Mouse (Mus musculus) megakaryocyte-erythroid progenitor cell, adult 5 weeks (primary cell): ENCODE data around the gene Gm2897. TPM values are rescaled to one million over a fixed set of nuclear protein-coding genes. Genes with fewer than 3 reads are reported as not detected.

ENCODE experiments used
- polyA plus RNA-seq: library from polyadenylated mRNA; stranded (reverse); fragments of >175 nt; gene quantifications from 2 replicates; pipeline ENCODE4 v1.2.3, GENCODE M21; 2012

Gm2897 gene
- not detected in 2 replicates for polyA plus RNA-seq

DNA sequence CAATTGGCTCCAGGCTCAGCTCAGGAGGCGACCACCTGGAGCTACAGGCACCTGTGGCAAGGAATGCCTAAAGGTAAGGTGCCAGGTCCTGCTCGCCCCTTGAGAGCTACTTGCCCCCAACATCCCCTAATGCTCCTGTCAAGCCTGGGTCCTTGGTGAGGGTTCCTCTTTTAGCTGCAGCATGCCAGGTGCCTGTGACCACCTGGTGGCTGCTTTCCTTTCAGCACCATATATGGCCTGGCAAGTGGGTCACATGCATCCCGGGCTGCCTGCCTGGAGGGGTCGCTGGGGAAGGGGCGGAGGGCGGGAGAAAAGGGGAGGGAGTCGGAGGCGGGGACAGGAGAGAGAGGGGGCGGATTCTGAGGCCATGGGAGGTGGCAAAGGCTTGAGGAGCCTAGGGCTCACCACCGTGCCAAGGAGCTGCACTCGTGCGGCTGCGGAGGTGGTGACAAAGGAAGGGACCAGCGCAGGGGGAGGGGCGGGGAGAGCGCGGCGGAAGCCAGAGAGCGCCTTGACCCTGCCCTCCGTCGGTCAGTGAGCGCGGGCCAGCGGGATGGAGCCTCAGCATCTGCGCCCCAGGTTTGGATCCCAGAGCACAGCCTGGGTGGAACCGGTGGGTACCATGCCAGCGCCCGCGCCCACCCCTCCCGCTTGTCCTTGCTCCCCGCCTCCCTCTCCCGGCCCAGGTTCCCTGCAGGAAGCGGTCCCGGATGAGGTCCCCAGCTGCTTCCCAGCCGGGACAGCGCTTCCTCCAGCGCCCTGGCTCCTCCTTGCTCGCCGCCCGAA lies at the start of gene Gm2897:
Gene Gm2897 (plus strand): TSS at position 559 of the 786 bp plus-strand sequence.

DNA sequence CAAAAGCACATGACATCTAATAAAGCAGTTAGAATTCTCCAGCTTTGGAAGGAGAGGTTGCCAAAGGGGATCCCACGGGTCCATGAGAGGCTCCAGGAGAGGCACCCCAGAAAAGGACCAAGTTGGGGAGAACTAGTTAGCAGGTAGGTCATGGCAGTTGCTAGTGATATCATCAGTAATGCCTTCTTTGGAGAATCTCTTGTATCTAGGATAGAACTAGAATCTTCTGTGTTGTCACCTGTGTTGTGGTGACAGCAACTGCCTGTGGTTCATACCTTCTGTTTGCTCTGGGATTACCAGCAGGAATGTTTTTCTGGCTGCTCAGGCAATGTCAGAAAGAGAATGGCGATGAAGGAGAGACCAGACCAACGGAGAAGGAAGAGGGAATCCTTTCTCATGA lies 19.4 kb upstream of the Gm2897 start, which contains the start of gene Gm2888:
Gene Gm2888 (plus strand): TSS at position 301 of the 400 bp plus-strand sequence.

Other genes with a start within 250 kb of the Gm2897 start
- gene Gm2888, start 19.3 kb upstream of the Gm2897 start, polyA plus RNA-seq, result not detected in 2 replicates
- not detected in 2 replicates for gene Gm10340, start 84.7 kb downstream of the Gm2897 start, polyA plus RNA-seq
- gene Gm5795, start 139.0 kb downstream of the Gm2897 start, polyA plus RNA-seq, result not detected in 2 replicates
- not detected in 2 replicates for gene D830030K20Rik, start 159.2 kb downstream of the Gm2897 start, polyA plus RNA-seq